Mouse (Mus musculus): Measurements from ENCODE around the gene Nlk. TPM values are rescaled to one million over a fixed set of nuclear protein-coding genes. Genes with fewer than 3 reads are reported as not detected.
A peak's percentile ranks its signal among the peaks of the same experiment; 100 is the strongest.

The Nlk gene
- polyA plus RNA-seq, 1 experiment, result 41.0 TPM

DNA sequence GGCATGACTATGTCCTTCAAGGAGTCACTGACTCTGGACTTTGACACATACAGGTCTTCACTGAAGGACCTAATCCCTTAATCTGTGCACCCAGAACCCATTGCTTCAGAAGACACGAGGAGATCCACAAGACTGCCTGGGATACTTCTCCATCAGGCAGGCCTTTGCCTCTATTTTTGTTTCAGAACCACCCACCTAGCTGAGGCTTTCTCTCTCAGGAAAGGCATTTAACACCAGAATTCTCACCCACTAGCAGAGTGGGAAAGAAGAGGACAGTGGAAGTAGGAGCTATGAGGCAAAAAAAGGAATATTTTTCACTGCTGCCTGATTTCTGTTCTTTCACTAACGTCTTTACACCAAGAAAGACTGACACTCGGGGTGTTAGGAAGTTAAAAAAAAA is 29.2 kb upstream of the Nlk start:
- DNase-seq (ENCODE audit: low read depth), result no peak
- TF ChIP-seq POLR2A (IDR thresholded peaks at IDR 0.05; ENCODE audit: borderline replicate concordance, extremely low read depth, insufficient read depth, insufficient read length, poor library complexity, severe bottlenecking) (no peak), CTCF (IDR thresholded peaks at IDR 0.05; ENCODE audit: borderline replicate concordance, extremely low read depth, insufficient read depth, insufficient read length) (no peak)

DNA sequence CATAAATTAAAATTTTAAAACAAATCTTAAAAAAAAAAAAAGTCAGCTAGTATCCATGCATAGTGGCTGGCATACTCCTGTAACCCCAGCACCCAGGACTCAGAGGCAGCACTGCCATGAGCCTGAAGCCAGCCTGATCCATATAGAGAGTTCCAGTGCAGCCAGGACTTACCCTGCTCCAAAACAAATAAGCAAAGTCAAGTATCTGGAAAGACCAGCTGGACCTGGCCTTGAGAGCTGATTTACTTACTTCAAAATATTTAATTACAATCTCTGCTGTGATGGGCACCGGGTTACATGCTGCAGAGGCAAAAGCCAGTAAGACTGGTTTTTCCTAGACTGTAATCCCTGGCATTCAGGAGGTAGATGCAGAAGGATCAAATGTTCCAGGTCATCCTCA is 27.6 kb upstream of the Nlk start:
- no peak for DNase-seq (ENCODE audit: low read depth)
- TF ChIP-seq CTCF (IDR thresholded peaks at IDR 0.05; ENCODE audit: borderline replicate concordance, extremely low read depth, insufficient read depth, insufficient read length) (no peak), POLR2A (IDR thresholded peaks at IDR 0.05; ENCODE audit: borderline replicate concordance, extremely low read depth, insufficient read depth, insufficient read length, poor library complexity, severe bottlenecking) (no peak)

DNA sequence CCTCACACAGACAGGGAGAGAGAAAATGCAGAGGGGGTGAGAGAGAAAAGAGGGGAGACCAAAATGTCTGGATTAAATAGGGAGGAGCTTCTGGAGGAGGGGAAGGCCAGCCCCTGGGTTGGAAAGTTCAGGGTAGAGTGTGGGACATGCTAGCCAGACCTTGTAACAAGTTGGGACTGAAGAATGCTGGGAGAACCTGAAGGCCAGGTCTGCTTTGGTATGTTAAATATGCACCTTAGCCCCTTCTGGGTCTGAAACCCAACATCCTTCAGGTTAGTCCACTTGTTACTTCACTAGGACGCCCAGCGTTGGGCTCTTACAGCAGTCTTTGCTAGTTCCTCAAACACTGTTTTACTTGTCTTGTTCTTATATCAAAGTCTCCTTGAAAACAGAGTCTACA is 24.2 kb upstream of the Nlk start:
- TF ChIP-seq POLR2A (IDR thresholded peaks at IDR 0.05; ENCODE audit: borderline replicate concordance, extremely low read depth, insufficient read depth, insufficient read length, poor library complexity, severe bottlenecking) (no peak), CTCF (IDR thresholded peaks at IDR 0.05; ENCODE audit: borderline replicate concordance, extremely low read depth, insufficient read depth, insufficient read length) (no peak)
- no peak for DNase-seq (ENCODE audit: low read depth)

DNA sequence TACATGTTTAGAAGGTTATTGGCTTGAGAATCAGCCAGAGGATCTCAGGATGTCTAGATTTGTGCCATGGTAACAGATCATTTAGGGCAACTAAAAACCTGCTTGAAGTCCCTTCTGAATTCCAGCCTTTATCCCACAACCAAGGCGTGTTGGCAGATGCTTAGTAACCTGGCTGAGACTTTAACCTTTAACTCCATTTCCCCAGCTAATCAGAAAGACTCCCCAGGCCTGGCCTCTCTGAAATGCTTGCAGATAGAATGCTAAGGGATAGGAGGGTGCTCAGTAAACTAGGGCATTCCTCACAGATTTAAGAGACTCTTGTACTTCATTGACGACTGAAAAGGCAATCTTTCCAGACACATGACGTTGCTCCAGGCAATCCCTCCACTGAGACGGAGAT is 20.5 kb upstream of the Nlk start:
- TF ChIP-seq CTCF (IDR thresholded peaks at IDR 0.05; ENCODE audit: borderline replicate concordance, extremely low read depth, insufficient read depth, insufficient read length), result no peak
- no peak for TF ChIP-seq POLR2A (IDR thresholded peaks at IDR 0.05; ENCODE audit: borderline replicate concordance, extremely low read depth, insufficient read depth, insufficient read length, poor library complexity, severe bottlenecking)
- DNase-seq (ENCODE audit: low read depth), result no peak

DNA sequence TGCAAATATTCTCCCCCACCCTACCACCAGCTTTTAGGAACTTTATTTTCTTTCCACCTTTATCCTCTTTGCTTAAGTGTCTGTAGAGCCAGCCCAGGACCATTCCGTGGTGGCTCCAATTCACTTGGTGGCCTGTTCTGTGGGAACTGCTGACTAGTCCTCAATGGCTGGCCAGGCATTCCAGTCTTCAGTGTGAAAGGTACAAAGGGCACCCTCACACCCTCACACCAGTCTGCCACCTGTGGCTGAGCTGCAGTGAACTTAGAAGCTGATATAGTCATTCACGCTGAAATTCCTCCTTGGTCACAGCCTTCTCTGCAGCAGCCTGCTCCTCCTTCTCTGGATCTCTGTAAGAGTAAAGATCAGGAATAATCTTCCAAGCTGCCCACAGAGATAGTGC is 11.5 kb upstream of the Nlk start:
- TF ChIP-seq POLR2A (IDR thresholded peaks at IDR 0.05; ENCODE audit: borderline replicate concordance, extremely low read depth, insufficient read depth, insufficient read length, poor library complexity, severe bottlenecking) (no peak), CTCF (IDR thresholded peaks at IDR 0.05; ENCODE audit: borderline replicate concordance, extremely low read depth, insufficient read depth, insufficient read length) (no peak)
- no peak for DNase-seq (ENCODE audit: low read depth)

DNA sequence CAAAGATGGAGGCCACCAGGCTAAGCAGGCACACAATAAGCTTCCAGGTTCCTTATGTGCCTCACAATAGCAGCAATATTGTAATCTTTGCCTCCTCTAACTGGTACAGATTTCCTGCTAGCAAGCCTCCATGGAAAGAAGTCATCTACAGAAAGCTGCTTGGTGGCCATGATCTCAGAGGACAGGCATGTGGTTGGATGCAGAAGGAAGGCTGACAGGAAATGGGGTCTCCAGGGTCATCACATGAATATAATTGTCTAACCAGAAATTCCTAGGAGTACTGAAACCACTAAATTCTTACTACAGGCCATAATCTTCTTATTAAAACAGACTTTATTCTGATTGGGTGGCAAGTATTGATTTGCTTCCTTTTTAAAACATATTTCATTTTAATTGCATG is 8.9 kb upstream of the Nlk start:
- no peak for TF ChIP-seq CTCF (IDR thresholded peaks at IDR 0.05; ENCODE audit: borderline replicate concordance, extremely low read depth, insufficient read depth, insufficient read length)
- TF ChIP-seq POLR2A (IDR thresholded peaks at IDR 0.05; ENCODE audit: borderline replicate concordance, extremely low read depth, insufficient read depth, insufficient read length, poor library complexity, severe bottlenecking), result no peak
- no peak for DNase-seq (ENCODE audit: low read depth)

DNA sequence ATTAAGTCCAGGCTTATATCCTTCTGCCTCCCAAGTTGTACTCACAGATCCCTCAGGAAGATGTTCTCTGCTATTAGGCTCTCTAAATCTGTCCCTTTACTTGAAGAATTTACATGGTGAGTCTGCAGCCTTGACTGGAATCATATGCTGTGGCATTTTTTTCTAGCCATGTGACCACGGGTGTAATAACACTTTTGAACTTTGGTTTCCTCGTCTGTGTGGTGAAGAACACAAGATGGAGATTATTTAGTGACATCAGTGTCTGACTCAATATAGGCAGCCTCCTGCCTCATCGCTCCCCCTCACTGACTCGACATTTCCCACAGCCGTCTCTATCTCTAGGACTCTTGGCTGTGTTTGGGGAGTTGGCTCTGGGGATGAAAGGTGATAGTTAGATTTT is 5.9 kb upstream of the Nlk start:
- DNase-seq (ENCODE audit: low read depth), result no peak
- TF ChIP-seq POLR2A (IDR thresholded peaks at IDR 0.05; ENCODE audit: borderline replicate concordance, extremely low read depth, insufficient read depth, insufficient read length, poor library complexity, severe bottlenecking) (no peak), CTCF (IDR thresholded peaks at IDR 0.05; ENCODE audit: borderline replicate concordance, extremely low read depth, insufficient read depth, insufficient read length) (no peak)

DNA sequence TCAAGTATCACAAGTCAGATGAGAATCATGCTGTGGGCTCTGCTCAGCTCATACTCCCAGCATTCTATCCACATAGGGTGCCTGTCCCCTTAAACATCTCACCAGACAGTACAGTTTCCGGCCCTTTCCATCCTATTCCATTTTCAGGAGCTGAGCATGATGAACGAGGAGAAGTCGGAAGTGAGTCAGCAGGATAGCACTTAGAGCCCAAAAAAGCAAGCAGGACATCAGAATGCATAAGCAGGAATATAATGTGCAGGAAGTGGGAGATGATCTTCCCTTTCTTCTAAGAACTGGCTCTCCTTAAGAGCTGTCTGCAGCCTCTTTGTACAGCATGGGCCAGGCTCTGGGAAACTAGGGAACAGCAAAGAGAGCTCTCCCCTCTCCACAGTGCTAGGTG is 5.1 kb upstream of the Nlk start:
- DNase-seq (ENCODE audit: low read depth), result no peak
- no peak for TF ChIP-seq CTCF (IDR thresholded peaks at IDR 0.05; ENCODE audit: borderline replicate concordance, extremely low read depth, insufficient read depth, insufficient read length)

DNA sequence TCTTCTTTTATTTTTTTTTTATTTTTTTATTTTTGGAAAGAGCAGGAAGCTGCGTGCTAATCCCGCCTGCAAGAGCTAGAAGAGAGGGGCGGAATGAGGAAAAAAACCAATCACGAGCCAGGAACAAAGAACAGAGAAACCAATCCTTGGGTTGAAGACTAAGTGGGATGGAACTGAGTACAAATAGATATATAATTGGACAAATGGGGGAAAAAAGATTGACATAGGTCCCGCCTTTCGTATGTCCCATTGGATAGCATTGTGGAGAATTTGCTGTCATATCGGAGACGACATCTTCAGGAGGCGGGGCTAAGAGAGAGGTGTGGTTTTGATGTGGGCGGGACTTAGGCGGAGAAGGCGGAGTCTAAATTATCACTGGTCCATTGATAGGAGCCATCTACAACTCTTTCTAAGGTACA is 589 bp upstream of the Nlk start:
- TF ChIP-seq POLR2A (IDR thresholded peaks at IDR 0.05; ENCODE audit: borderline replicate concordance, extremely low read depth, insufficient read depth, insufficient read length, poor library complexity, severe bottlenecking) (no peak), CTCF (IDR thresholded peaks at IDR 0.05; ENCODE audit: borderline replicate concordance, extremely low read depth, insufficient read depth, insufficient read length) (no peak)
- peak; percentile 98 for DNase-seq (ENCODE audit: low read depth)

DNA sequence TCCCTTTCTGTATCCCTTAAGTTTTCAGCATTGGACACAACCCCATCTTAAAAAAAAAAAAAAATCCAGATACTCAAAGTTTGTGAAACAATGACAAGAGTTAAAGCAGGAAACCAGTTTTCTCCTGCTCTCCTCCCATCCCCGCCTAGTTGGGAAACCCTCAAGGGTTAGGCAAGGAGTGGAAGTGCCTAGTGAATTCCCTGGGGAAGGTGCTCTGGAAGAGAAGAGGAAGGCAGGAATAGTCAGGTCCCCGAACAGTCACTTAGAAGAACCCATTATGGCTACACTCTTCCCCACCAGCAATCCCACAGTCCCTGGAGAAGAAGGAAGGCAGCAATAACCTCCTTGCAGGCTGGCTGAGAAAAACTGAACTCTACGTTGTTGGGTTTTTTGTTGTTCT is 2.9 kb downstream of the Nlk start:
- TF ChIP-seq POLR2A (IDR thresholded peaks at IDR 0.05; ENCODE audit: borderline replicate concordance, extremely low read depth, insufficient read depth, insufficient read length, poor library complexity, severe bottlenecking) (no peak), CTCF (IDR thresholded peaks at IDR 0.05; ENCODE audit: borderline replicate concordance, extremely low read depth, insufficient read depth, insufficient read length) (no peak)
- DNase-seq (ENCODE audit: low read depth), result peak; percentile 15

DNA sequence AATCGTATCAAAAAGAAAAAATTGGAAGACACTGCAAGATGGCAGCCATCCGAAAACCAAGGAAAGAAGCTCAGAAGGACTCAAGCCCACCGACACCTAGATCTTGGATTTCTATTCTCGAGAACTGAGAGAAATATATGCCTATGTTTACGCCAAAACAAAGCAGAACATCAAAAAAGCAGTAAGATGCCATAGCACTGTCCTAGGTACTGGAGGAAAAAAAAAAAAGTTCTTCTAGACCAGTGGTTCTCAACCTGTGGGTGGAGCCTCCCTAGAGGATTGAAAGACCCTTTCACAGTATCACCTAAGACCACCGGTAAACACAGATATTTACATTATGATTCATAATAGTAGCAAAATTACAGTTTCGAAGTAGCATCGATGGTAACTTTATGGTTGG is 3.9 kb downstream of the Nlk start:
- TF ChIP-seq CTCF (IDR thresholded peaks at IDR 0.05; ENCODE audit: borderline replicate concordance, extremely low read depth, insufficient read depth, insufficient read length) (no peak), POLR2A (IDR thresholded peaks at IDR 0.05; ENCODE audit: borderline replicate concordance, extremely low read depth, insufficient read depth, insufficient read length, poor library complexity, severe bottlenecking) (no peak)

DNA sequence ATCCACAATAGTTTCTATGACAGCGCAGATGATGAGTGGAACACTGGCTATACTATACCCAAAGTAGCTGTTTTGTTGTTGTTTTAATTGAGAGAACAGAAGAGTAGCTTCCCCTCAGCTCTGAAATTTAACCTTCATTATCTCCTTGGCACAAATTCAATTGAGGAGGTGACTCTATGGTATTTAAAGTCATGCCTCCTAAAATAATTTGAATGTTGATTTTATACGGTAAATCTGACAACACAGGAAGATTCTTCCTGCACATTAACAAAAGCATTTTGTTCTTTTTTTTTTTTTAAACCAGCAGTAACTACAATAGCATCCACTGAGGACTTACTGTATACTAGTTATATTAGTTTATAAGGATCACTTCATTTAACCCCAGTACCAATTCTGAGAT is 6.0 kb downstream of the Nlk start:
- TF ChIP-seq POLR2A (IDR thresholded peaks at IDR 0.05; ENCODE audit: borderline replicate concordance, extremely low read depth, insufficient read depth, insufficient read length, poor library complexity, severe bottlenecking) (no peak), CTCF (IDR thresholded peaks at IDR 0.05; ENCODE audit: borderline replicate concordance, extremely low read depth, insufficient read depth, insufficient read length) (no peak)
- no peak for DNase-seq (ENCODE audit: low read depth)

More for the DNA sequence above, 3.9 kb downstream of the Nlk start:
- DNase-seq (ENCODE audit: low read depth), result no peak

DNA sequence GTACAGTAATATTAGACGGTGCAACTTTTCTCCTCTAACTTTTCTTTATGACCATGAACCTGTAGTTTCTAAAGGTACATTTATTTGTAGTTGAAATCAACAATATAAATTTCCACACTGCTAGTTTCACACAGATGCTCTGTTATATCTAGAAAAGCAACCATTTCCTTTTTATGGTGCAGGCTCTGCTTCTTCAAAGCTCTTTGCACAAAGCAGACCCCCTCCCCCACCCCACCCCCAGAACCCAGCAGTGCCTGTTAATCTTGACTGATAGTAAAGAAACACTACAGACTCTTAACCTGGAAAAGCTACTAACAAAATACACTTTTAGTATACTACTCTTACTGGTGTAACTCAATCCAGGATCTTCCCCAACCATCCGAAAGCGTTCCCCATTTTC is 6.6 kb downstream of the Nlk start:
- no peak for TF ChIP-seq POLR2A (IDR thresholded peaks at IDR 0.05; ENCODE audit: borderline replicate concordance, extremely low read depth, insufficient read depth, insufficient read length, poor library complexity, severe bottlenecking)
- TF ChIP-seq CTCF (IDR thresholded peaks at IDR 0.05; ENCODE audit: borderline replicate concordance, extremely low read depth, insufficient read depth, insufficient read length), result no peak
- no peak for DNase-seq (ENCODE audit: low read depth)

All from brain, embryonic 14.5 days (tissue).